Mouse (Mus musculus) monocyte, adult 5-6 weeks (primary cell): ENCODE measurements around the gene Myrip. TPM values are rescaled to one million over a fixed set of nuclear protein-coding genes. Genes with fewer than 3 reads are reported as not detected.

ENCODE experiments used
- ATAC-seq: fragments of 153-309, 156-312 bp; replicated peaks from 2 replicates; pipeline ENCODE4 v1.8.0; 2017; ENCODE audit warnings: mild to moderate bottlenecking; ENCODE audit not compliant: low TSS enrichment, insufficient number of reproducible peaks, severe bottlenecking, poor library complexity, low FRiP score
- total RNA-seq: library from RNA; stranded (forward); fragments of 200-1000, 200-491, 200-594 nt; gene quantifications from 3 replicates; pipeline ENCODE4 v1.2.3, GENCODE M21; 2017

The Myrip gene
- total RNA-seq, 1 experiment from 2014 or later = not detected

GRCm38 (mm10) chr9:120497983-120498382 is 196.7 kb downstream of the Myrip start:
- ATAC-seq = no peak

GRCm38 (mm10) chr9:120501191-120501902 is 200.0 kb downstream of the Myrip start:
- ATAC-seq = no peak

GRCm38 (mm10) chr9:120502013-120502412 is 200.7 kb downstream of the Myrip start:
- peak; percentile 63 for ATAC-seq

GRCm38 (mm10) chr9:120504423-120504822 is 203.1 kb downstream of the Myrip start:
- no peak for ATAC-seq

- ATAC-seq = no peak
Measured at GRCm38 (mm10) chr9:120511781-120512180, 210.5 kb downstream of the Myrip start.

GRCm38 (mm10) chr9:120516720-120517119 is 215.4 kb downstream of the Myrip start:
- ATAC-seq = no peak

GRCm38 (mm10) chr9:120518946-120519345 is 217.6 kb downstream of the Myrip start:
- ATAC-seq = no peak

GRCm38 (mm10) chr9:120519469-120520125 is 218.3 kb downstream of the Myrip start:
- no peak for ATAC-seq

GRCm38 (mm10) chr9:120521161-120521560 is 219.8 kb downstream of the Myrip start:
- no peak for ATAC-seq

Other genes with a start within 250 kb of the Myrip start
- 220 to 263 TPM (median 252 TPM) in 3 replicates for gene Cx3cr1, start 231.6 kb upstream of the Myrip start, total RNA-seq
- gene Ccr8, start 209.4 kb upstream of the Myrip start, total RNA-seq = 0.39 TPM in 1 of 3 replicates, not detected in the others
- 29.0 to 46.6 TPM (median 44.2 TPM) in 3 replicates for gene Slc25a38, start 191.1 kb upstream of the Myrip start, total RNA-seq
- 2,389 to 2,734 TPM (median 2,564 TPM) in 3 replicates for gene Rpsa, start 173.8 kb upstream of the Myrip start, total RNA-seq
- not detected in 3 replicates for gene Mobp, start 151.8 kb upstream of the Myrip start, total RNA-seq
- gene Eif1b, start 190.7 kb downstream of the Myrip start, total RNA-seq = 37.5 to 68.8 TPM (median 67.8 TPM) in 3 replicates
- gene Entpd3, start 238.3 kb downstream of the Myrip start, total RNA-seq = not detected in 3 replicates